Mouse (Mus musculus) MEL (cell line): Measurements from ENCODE around the gene Paqr9. TPM values are rescaled to one million over a fixed set of nuclear protein-coding genes. Genes with fewer than 3 reads are reported as not detected.

Experiments
- DNase-seq: peaks from one replicate; pipeline ENCODE4 v3.0.0; 2011; ENCODE audit warnings: low read depth, low spot score
- H3K27ac ChIP-seq: 2 replicates; pipeline ENCODE4 v1.5.1; 2012; ENCODE audit warnings: low read depth, mild to moderate bottlenecking, control low read depth, low read length, moderate library complexity; ENCODE audit not compliant: control insufficient read depth
- H3K27me3 ChIP-seq, 2 experiments: fragments of 150-350 bp in 1 of 2; sonication (generic) in 1 of 2; 2 replicates each; pipeline ENCODE4 v1.6.1; 2012; ENCODE audit warnings: low read length in 2 of 2, mild to moderate bottlenecking in 2 of 2, improper control_type of control experiment in 1 of 2, moderate library complexity in 1 of 2; ENCODE audit not compliant: insufficient read depth in 2 of 2, control insufficient read depth in 1 of 2
- H3K36me3 ChIP-seq, 2 experiments: 2 replicates each; pipeline ENCODE4 v1.6.1; 2012 to 2014; ENCODE audit warnings: low read length in 2 of 2, improper control_type of control experiment in 1 of 2, inconsistent platforms in 1 of 2, mild to moderate bottlenecking in 1 of 2; ENCODE audit not compliant: insufficient read depth in 2 of 2, control insufficient read depth in 1 of 2
- H3K4me1 ChIP-seq, 2 experiments: fragments of 150-350 bp in 1 of 2; sonication (generic) in 1 of 2; 2 replicates each; pipeline ENCODE4 v1.6.1; 2012; ENCODE audit warnings: low read length in 2 of 2, improper control_type of control experiment in 1 of 2, mild to moderate bottlenecking in 1 of 2; ENCODE audit not compliant: insufficient read depth in 2 of 2, control insufficient read depth in 1 of 2
- H3K4me3 ChIP-seq, 2 experiments: fragments of 150-350 bp in 1 of 2; sonication (generic) in 1 of 2; 2 replicates each; pipeline ENCODE4 v1.5.1; 2012; ENCODE audit warnings: low read depth in 2 of 2, low read length in 2 of 2, mild to moderate bottlenecking in 2 of 2, moderate library complexity in 2 of 2, control low read depth in 1 of 2, improper control_type of control experiment in 1 of 2; ENCODE audit not compliant: control insufficient read depth in 1 of 2, insufficient read depth in 1 of 2
- H3K79me2 ChIP-seq: 2 replicates; pipeline ENCODE4 v1.6.1; 2012; ENCODE audit warnings: mild to moderate bottlenecking, low read length, moderate library complexity; ENCODE audit not compliant: control insufficient read depth, poor library complexity, insufficient read depth
- H3K9ac ChIP-seq: 2 replicates; pipeline ENCODE4 v1.6.1; 2012; ENCODE audit warnings: low read depth, mild to moderate bottlenecking, control low read depth, low read length, moderate library complexity; ENCODE audit not compliant: control insufficient read depth, poor library complexity, severe bottlenecking
- H3K9me3 ChIP-seq: fragments of 150-350 bp; sonication (generic); replicated peaks from 2 replicates; pipeline ENCODE4 v1.6.1; 2012; ENCODE audit warnings: mild to moderate bottlenecking, low read length, improper control_type of control experiment, moderate library complexity; ENCODE audit not compliant: insufficient read depth
- BHLHE40 ChIP-seq: IDR thresholded peaks from 2 replicates; pipeline ENCODE4 v1.6.1; 2012; ENCODE audit warnings: low read depth, mild to moderate bottlenecking, inconsistent platforms, low read length, improper control_type of control experiment, borderline replicate concordance
- E2F4 ChIP-seq: IDR thresholded peaks from 2 replicates; pipeline ENCODE4 v1.6.1; 2011; ENCODE audit warnings: low read depth, low read length, improper control_type of control experiment, borderline replicate concordance
- ELF1 ChIP-seq: IDR thresholded peaks from 2 replicates; pipeline ENCODE4 v1.6.1; 2014; ENCODE audit warnings: low read depth, mild to moderate bottlenecking, inconsistent platforms, low read length, improper control_type of control experiment, moderate library complexity
- EP300 ChIP-seq, 2 experiments: IDR thresholded peaks; 2 replicates each; pipeline ENCODE4 v1.6.1; 2011; ENCODE audit warnings: improper control_type of control experiment in 2 of 2, low read length in 2 of 2, low read depth in 1 of 2, mild to moderate bottlenecking in 1 of 2
- ETS1 ChIP-seq: IDR thresholded peaks from 2 replicates; pipeline ENCODE4 v1.6.1; 2012; ENCODE audit warnings: low read depth, mild to moderate bottlenecking, inconsistent platforms, low read length, improper control_type of control experiment, moderate library complexity
- GABPA ChIP-seq: IDR thresholded peaks from 2 replicates; pipeline ENCODE4 v1.6.1; 2012; ENCODE audit warnings: low read depth, mild to moderate bottlenecking, inconsistent platforms, low read length, improper control_type of control experiment, moderate library complexity
- HCFC1 ChIP-seq: IDR thresholded peaks from 2 replicates; pipeline ENCODE4 v1.6.1; 2012; ENCODE audit warnings: low read depth, mild to moderate bottlenecking, inconsistent platforms, low read length, improper control_type of control experiment, moderate library complexity
- MAFK ChIP-seq: IDR thresholded peaks from 2 replicates; pipeline ENCODE4 v1.6.1; 2011; ENCODE audit warnings: low read depth, mild to moderate bottlenecking, low read length, improper control_type of control experiment, borderline replicate concordance
- MEF2A ChIP-seq: IDR thresholded peaks from 2 replicates; pipeline ENCODE4 v1.6.1; 2014; ENCODE audit warnings: low read depth, mild to moderate bottlenecking, inconsistent platforms, low read length, improper control_type of control experiment; ENCODE audit not compliant: poor library complexity, insufficient replicate concordance, severe bottlenecking; ENCODE audit errors: extremely low read depth
- MYC ChIP-seq: IDR thresholded peaks from 2 replicates; pipeline ENCODE4 v1.6.1; 2011; ENCODE audit warnings: low read depth, mild to moderate bottlenecking, low read length, improper control_type of control experiment, moderate library complexity
- NELFE ChIP-seq: IDR thresholded peaks from 2 replicates; pipeline ENCODE4 v1.6.1; 2011; ENCODE audit warnings: low read depth, low read length, improper control_type of control experiment
- NRF1 ChIP-seq: IDR thresholded peaks from 2 replicates; pipeline ENCODE4 v1.6.1; 2014; ENCODE audit warnings: low read depth, mild to moderate bottlenecking, inconsistent platforms, low read length, improper control_type of control experiment, moderate library complexity; ENCODE audit not compliant: poor library complexity, insufficient read depth, severe bottlenecking
- RAD21 ChIP-seq: IDR thresholded peaks from 2 replicates; pipeline ENCODE4 v1.6.1; 2011; ENCODE audit warnings: mild to moderate bottlenecking, low read depth, low read length, improper control_type of control experiment
- TAL1 ChIP-seq: IDR thresholded peaks from 2 replicates; pipeline ENCODE4 v1.6.1; 2012; ENCODE audit warnings: mild to moderate bottlenecking, inconsistent platforms, low read length, moderate library complexity, mixed read lengths
- TCF12 ChIP-seq: IDR thresholded peaks from 2 replicates; pipeline ENCODE4 v1.6.1; 2014; ENCODE audit warnings: low read depth, mild to moderate bottlenecking, inconsistent platforms, low read length, improper control_type of control experiment, moderate library complexity
- USF1 ChIP-seq: IDR thresholded peaks from 2 replicates; pipeline ENCODE4 v1.6.1; 2014; ENCODE audit warnings: low read depth, mild to moderate bottlenecking, inconsistent platforms, low read length, improper control_type of control experiment, moderate library complexity
- ZC3H11A ChIP-seq: IDR thresholded peaks from 2 replicates; pipeline ENCODE4 v1.6.1; 2012; ENCODE audit warnings: low read depth, mild to moderate bottlenecking, inconsistent platforms, low read length, improper control_type of control experiment
- polyA plus RNA-seq, 2 experiments: library from polyadenylated mRNA; stranded (reverse) in 1 of 2; unstranded in 1 of 2; fragments of >175 nt in 1 of 2; fragments of >200 nt in 1 of 2; gene quantifications; 2 replicates each; pipeline versions ENCODE4 v1.2.1 to v1.2.4; 2012; ENCODE audit warnings: low replicate concordance in 2 of 2, low read depth in 1 of 2; ENCODE audit not compliant: insufficient read length in 2 of 2, insufficient read depth in 1 of 2, missing spikeins in 1 of 2
- total RNA-seq: library from RNA; depleted of rRNA; stranded (reverse); fragments of 300-350 nt; gene quantifications from 2 replicates; pipeline ENCODE4 v1.2.3, GENCODE M21; 2012; rRNA removed

Gene Paqr9
- total and polyA plus RNA-seq, 3 experiments, result 18.0 to 46.0 (median 24.8) TPM

DNA sequence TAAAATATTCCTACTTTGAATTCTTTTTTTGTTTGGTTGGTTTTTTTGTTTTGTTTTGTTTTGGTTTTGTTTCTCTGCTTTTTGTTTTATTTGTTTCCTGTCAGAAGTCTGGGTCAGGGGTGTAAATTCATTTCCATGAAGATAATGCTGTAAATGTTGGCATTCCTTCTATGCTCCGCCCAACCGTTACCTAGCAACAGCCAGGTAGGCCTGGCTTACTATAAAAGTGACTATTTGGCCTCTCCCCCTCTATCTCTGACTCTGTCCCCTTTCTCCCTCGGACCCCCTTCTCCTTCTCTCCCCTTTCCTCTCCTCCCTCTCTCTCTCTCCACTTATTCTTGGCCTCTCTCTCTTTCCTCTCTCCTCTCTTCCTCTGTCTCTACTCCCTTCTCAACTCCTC is 56.5 kb downstream of the Paqr9 start:
- Histone ChIP-seq H3K36me3 (no peaks in the 10 kb centered on the region), H3K9me3 (no peaks in the 10 kb centered on the region), H3K4me3 (no peak overlapping the region), H3K79me2 (no peaks in the 10 kb centered on the region), H3K27me3 (no peaks in the 10 kb centered on the region), H3K9ac (no peak overlapping the region), H3K27ac (no peak overlapping the region), H3K4me1 (no peaks in the 10 kb centered on the region)
- TF ChIP-seq NELFE, result no peak
- no peak for TF ChIP-seq USF1
- TF ChIP-seq ELF1, result no peak
- TF ChIP-seq RAD21, result no peak
- TF ChIP-seq TAL1, result no peak
- no peak for TF ChIP-seq HCFC1
- TF ChIP-seq E2F4, result no peak
- TF ChIP-seq GABPA, result no peak
- no peak for TF ChIP-seq MYC
- no peak for TF ChIP-seq TCF12
- no peak for TF ChIP-seq BHLHE40
- no peak for TF ChIP-seq MAFK
- TF ChIP-seq NRF1, result no peak
- no peak for TF ChIP-seq ETS1
- TF ChIP-seq EP300 (IDR thresholded peaks at IDR 0.05; ENCODE audit: low read depth in 1 of 2, low read length in 2 of 2), result no peak
- TF ChIP-seq ZC3H11A, result no peak
- TF ChIP-seq MEF2A, result no peak
- no peak for DNase-seq

Other genes with a start within 250 kb of the Paqr9 start
- gene Chst2, start 152.9 kb upstream of the Paqr9 start, total RNA-seq, result not detected in 2 replicates
- not detected for gene Chst2, start 152.9 kb upstream of the Paqr9 start, polyA plus RNA-seq
- gene U2surp, start 47.7 kb upstream of the Paqr9 start, total RNA-seq, result 69.0 and 70.8 TPM in 2 replicates
- 100 to 1,000 TPM in 1 of 2 experiments, 10 to 100 TPM in 1; 72.1 to 244 TPM for gene U2surp, start 47.7 kb upstream of the Paqr9 start, polyA plus RNA-seq
- not detected in 2 replicates for gene Pcolce2, start 77.9 kb downstream of the Paqr9 start, total RNA-seq
- not detected for gene Pcolce2, start 77.9 kb downstream of the Paqr9 start, polyA plus RNA-seq
- 0.10 and 0.15 TPM in 2 replicates for gene Trpc1, start 190.7 kb downstream of the Paqr9 start, total RNA-seq
- under 1 TPM in 1 of 2 experiments, not detected in 1; 0.50 TPM for gene Trpc1, start 190.7 kb downstream of the Paqr9 start, polyA plus RNA-seq